Mouse (Mus musculus) layer of hippocampus, adult 2 months (tissue): ENCODE data around the gene Tuft1. TPM values are rescaled to one million over a fixed set of nuclear protein-coding genes. Genes with fewer than 3 reads are reported as not detected.

Experiments
- DNase-seq, 2 experiments: peaks; one replicate each; pipeline ENCODE4 v3.0.0; 2022; ENCODE audit warnings: low spot score in 2 of 2
- H3K27ac ChIP-seq: fragments of 200-600 bp; 2 replicates; pipeline ENCODE4 v1.8.1; 2022
- H3K4me3 ChIP-seq: fragments of 200-600 bp; 2 replicates; pipeline ENCODE4 v1.8.1; 2022; ENCODE audit warnings: mild to moderate bottlenecking
- CTCF ChIP-seq: fragments of 200-600 bp; conservative IDR thresholded peaks from 2 replicates; pipeline ENCODE4 v1.8.1; 2022; ENCODE audit warnings: antibody characterized with exemption, mild to moderate bottlenecking, moderate library complexity
- total RNA-seq, 2 experiments: library from RNA; stranded (reverse); gene quantifications; 2 replicates each; pipeline ENCODE4 v1.2.3; 2021

Gene Tuft1
- total RNA-seq, 2 experiments from 2014 or later = 2.4 to 2.8 TPM

DNA sequence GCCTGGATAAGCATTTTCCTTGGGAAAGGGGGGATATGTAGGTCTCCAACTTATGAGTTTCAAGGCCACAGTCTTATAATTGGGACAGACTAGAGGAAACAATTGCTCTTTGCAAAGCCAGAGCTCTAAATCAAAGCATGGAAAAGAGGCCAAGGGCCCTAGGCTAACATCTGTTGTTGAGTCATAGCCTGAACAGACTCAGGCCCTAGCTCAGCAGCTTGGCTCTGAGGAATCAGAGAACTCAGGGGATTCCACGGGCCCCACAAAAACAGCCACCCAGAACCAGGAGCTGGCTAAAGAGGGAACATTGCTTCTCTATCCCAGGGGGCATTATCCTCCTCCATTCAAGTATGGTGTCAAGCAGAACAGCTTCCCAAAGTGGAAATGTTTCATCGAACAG lies 48.1 kb downstream of the Tuft1 start:
- Histone ChIP-seq H3K4me3 (no peak overlapping the region), H3K27ac (peak overlapping the region; percentile 60)
- TF ChIP-seq CTCF = no peak
- DNase-seq = no peak

DNA sequence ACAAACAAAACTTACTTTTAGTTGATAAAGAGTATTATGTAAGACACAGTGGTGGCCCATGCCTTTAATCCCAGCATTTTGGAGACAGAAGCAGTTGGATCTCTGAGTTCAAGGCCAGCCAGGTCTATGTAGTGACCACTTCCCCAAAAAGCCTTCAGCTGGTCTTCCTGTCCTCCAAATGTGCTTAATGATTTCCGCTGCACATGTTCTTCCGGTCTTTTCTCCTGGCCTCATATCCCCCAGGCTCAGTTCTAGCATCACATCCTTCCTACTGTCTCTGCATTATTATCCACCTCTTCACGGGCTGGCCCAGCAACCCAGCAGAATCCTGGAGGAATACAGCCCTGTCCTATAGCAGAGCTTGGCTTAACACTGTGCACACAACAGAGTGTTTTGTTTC lies 49.1 kb downstream of the Tuft1 start:
- no peak overlapping the region for H3K4me3 ChIP-seq
- no peak for DNase-seq
- H3K27ac ChIP-seq = no peak overlapping the region
- no peak for TF ChIP-seq CTCF

DNA sequence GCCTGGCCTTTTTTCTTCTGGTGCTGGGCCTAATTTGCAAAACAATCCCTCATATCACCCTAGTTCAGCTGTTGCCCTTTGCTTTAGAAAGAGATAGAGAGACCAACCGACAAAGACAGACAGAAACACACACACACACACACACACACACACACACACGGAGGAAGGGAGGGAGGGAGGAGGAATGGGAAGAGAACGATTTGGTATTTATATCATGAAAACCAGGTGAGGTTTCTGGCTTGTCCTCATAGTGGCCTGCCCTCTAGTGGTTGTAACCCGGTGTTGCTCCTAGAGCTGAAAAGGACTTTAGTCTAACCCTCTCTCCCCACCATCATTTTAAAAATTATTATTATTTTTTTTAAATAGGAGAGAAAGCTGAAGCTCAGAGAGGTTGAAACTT lies 56.7 kb downstream of the Tuft1 start:
- peak in 1 of 2 experiments; percentile 58 for DNase-seq
- H3K4me3 ChIP-seq = no peak overlapping the region
- H3K27ac ChIP-seq = no peak overlapping the region
- peak; percentile 84 for TF ChIP-seq CTCF

DNA sequence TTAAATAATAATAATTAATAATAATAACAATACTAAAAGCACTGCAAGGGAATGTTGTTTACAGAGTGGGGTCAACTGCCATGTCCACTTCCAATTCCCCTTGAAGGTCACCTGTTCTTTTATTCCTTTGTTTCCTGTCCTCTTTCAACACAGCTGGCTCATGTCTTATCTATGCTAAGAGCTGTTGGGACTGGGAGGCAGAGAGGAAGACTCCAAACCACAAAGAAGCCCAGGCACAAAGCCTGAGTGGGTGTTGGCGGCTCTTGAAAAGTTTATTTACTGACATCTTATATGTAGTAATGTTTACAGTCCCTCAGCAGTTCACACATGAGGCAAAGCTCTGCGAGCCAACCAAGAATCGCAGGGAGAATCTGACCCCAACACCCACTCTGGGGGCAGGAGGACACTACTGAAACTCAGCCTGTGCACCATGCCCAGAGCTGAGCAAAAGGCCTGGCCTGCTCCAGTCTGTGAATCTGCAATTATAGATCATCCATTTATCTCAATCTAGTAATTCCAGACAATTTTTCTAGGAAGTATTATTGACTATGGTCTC lies 61.4 kb downstream of the Tuft1 start:
- no peak for TF ChIP-seq CTCF
- no peak overlapping the region for H3K27ac ChIP-seq
- H3K4me3 ChIP-seq = no peak overlapping the region
- no peak for DNase-seq

DNA sequence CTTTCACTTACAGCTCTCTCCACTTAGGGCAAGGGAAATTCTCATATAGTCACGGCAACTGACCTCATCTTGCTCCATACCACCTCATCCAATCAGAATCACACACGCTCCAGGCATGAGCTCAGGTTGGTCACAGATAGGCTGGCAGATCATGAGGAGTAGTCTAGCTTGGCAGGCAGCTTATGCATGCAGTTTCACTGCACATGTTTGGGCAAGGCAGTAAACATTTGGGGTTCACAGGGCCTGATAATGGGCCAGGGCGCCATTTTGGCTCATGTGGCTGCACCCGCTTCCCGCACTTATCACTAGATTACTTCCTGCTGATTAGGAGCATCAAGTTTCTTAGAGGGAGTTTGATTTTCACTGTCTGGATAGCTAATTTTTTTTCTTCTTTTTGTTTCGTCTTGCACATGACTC lies 62.8 kb downstream of the Tuft1 start:
- no peak for TF ChIP-seq CTCF
- H3K4me3 ChIP-seq = no peak overlapping the region
- no peak overlapping the region for H3K27ac ChIP-seq
- DNase-seq = no peak

DNA sequence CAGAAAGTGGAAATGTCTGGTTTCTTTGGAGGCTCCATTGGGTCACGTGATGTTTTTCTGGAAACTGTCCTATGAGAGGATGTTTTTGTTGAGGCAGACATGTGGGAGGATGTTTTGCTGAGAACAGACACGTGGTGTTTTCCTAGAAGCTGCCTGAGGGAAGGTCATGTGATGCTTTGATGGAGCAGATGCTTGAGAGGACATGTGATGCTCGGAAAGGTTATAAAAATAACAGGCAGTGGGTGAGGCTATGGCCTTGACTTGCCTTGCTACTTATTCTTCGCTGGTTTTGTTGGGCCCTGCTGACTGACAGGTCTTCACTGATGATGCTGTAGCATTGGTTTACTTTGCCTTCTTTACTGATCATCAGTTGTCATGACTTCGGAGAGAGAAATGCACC lies 67.6 kb downstream of the Tuft1 start:
- Histone ChIP-seq H3K4me3 (no peak overlapping the region), H3K27ac (no peak overlapping the region)
- TF ChIP-seq CTCF = no peak
- no peak for DNase-seq

DNA sequence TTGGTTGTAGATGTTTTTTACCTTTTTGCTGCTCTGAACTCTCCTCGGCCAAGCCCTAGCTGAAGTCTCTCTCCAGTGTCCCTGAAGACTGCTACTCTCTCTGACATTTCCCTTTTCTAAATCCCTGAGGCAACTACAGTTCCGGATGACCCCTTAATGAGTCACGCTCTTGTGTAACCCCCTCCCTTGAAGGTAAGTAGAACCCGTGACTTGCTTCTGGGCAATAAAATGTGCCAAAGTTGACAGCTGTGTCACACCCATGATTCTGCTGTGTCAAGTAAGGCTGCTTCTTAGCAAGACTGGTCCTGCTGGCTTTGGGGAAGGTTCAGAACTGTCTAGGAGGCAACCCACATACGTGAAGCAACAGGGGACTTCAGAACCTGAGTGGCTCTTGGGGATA lies 70.7 kb downstream of the Tuft1 start:
- Histone ChIP-seq H3K27ac (no peak overlapping the region), H3K4me3 (no peak overlapping the region)
- TF ChIP-seq CTCF = no peak
- no peak for DNase-seq

DNA sequence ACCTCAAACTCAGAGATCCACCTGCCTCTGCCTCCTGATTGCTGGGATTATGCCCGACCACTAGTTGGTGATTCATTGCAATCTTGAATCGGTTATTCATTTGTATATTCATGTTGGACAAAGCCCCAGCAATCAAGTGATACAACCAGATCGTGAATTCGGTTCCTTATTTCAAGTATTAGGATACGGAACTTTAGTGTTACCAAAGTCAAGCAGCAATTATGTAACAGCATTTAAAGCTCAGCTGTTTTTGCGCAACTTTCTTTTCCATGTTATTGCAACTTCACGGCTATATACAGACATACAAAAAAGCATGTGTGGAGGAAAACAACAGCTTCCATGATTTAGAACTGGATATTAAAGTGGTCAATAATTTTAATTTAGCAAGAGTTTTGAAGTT lies 75.7 kb downstream of the Tuft1 start:
- TF ChIP-seq CTCF = peak; percentile 20; the same call in 1 of the 2 replicates
- no peak for DNase-seq
- H3K4me3 ChIP-seq = peak overlapping the region; percentile 96
- H3K27ac ChIP-seq = peak overlapping the region; percentile 99

DNA sequence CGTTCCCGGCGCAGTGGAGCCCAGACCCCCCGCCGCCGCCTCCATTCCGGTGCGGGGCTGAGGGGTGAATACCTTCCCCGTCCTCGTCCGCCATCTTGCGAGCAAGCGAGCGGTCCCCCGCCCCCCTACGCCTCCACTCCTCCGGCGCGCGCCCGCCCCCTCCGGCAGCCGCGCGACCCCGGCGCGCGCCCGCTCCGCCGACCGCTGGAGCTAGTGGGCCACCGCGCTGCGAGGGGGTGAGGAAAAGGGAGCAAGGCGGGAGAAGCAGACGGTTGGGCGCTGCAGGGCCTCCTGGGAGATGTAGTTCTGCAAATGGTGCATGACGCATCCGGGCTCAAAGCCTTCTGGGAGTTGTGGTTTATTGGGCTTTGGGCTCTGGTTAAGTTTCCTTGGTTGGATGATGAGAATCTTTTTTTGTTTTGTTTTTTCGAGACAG lies 76.2 kb downstream of the Tuft1 start, which contains the start of gene Snx27:
Gene Snx27 (minus strand): TSS at position 261 of the 436 bp plus-strand sequence.
- peak within 1 kb of the TSS; percentile 96 for H3K4me3 ChIP-seq
- DNase-seq = peak; percentile 88 to 95
- TF ChIP-seq CTCF = no peak

DNA sequence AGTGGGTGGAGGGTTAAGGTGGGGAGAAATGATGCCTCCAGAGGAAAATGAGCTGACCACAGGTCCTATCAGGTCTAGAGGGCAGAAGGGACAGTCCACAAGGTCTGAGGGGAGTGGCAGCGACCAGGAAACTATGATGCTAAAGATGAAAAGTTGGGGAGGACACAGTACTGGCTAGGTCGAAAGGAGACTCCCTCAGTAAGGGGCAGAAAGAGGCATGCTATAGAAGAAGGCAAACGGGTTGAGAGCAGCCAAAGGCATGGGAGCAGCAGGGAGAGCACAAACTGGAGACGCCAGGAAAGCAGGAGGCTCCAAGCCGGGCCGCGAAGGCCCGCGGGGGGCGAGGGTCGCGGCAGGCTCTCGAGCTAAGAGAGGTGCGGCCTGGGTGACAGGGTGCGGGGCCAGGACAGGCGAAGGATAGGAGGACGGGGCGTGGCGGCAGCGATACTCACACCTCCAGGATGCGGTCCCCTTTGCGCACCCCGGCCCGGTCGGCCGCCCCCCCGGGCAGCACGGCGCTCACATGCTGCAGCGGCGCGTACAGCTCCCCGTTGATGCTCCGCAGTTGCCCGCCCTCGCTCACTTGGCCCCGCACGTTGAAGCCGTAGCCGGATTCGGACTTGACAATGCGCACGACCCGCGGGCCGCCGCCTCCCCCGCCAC lies 76.7 kb downstream of the Tuft1 start:
- Histone ChIP-seq H3K27ac (peak overlapping the region; percentile 99), H3K4me3 (peak overlapping the region; percentile 96)
- peak in 1 of 2 experiments; percentile 57 for DNase-seq
- TF ChIP-seq CTCF = no peak

More for the DNA sequence above, 76.2 kb downstream of the Tuft1 start, which contains the start of gene Snx27:
- peak within 1 kb of the TSS; percentile 99 for H3K27ac ChIP-seq

DNA sequence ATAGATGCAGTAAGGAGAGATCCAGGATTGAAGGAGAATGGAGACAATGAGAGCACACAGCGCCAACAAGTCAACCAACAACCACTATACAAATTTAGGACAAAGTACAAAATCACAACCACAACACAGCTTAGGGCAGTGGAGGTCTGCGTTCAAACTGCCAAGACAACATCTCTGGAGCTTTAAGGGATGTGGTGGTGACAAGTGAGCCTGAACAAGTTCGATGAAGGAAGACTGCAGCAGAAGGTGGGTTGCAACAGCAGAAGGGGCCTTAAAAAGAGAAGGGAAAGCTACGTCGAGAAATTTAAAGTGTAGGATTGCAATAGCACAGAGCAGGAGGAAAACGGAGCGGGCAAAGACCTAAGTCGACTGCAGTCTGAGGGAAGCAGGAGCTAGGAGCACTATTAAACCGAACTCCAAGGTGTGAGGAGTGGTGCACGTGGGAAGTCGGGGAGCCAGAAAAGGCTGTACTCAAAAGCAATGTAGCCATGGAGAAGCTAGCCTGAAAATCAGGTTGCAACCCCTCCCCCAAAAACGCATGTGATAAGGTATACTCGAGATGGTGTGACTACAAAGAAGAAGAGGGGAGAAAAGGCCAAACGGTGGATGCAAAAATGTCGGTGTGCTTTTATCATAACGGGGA lies 77.4 kb downstream of the Tuft1 start:
- DNase-seq = peak in 1 of 2 experiments; percentile 19
- Histone ChIP-seq H3K4me3 (peak overlapping the region; percentile 96), H3K27ac (peak overlapping the region; percentile 99)
- no peak for TF ChIP-seq CTCF

DNA sequence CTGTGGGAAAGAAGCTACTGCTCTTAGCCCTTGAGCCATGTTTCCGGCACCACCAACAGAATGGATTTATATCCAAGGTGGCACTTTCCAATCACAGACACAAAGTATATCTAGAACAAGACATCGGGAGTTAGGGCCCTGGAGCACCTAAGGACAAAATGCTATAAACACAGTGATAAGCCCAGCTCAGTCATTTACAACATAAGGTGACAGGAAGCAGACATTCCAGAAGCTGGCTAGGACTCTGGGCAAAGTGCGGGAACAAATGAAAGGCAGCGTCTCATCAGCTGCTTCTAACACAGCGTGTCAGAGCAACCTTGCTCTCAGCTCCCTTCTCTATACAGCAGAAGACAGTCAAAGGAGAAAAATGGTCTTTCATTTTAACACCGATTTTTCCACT lies 84.2 kb downstream of the Tuft1 start:
- no peak for TF ChIP-seq CTCF
- Histone ChIP-seq H3K27ac (no peak overlapping the region), H3K4me3 (no peak overlapping the region)
- DNase-seq = no peak

DNA sequence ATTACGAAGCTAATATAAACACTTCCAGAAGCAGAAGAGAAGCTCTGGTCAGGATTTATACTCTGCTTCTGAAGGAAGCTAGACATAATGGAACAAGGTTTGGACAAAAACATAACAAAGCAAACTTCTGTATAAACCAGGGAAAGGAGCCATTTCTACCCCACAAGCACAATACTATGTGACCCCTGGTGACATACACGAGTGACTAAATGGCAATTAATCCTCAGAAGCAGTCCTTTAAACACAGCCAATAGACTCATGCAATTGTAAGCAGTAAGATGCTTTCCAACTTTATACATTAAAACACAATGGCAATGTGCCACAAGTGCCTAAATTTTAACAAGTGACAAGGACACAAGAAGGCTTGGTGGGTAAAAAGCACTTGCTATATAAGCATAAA lies 91.4 kb downstream of the Tuft1 start:
- no peak for DNase-seq
- no peak for TF ChIP-seq CTCF

DNA sequence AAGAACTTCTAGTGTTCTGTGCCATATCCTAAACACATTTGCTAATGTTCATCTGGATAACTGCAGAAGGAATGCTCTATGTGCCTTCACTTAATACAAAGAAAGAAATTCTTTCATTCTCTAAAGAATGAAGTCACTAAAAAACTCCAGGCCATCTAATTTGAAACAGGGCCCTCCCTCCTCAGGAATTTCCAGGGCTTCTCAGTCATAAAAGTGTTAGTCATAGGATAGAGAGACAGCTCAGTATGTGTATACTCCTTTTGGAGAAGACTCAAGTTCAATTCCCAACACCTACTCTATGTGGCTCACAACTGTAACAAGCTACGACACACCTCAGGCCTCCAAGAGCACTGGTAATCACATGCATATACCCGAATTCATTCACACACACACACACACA lies 93.1 kb downstream of the Tuft1 start:
- no peak overlapping the region for H3K4me3 ChIP-seq
- TF ChIP-seq CTCF = no peak
- no peak overlapping the region for H3K27ac ChIP-seq
- no peak for DNase-seq

More for the DNA sequence above, 91.4 kb downstream of the Tuft1 start:
- Histone ChIP-seq H3K4me3 (no peak overlapping the region), H3K27ac (no peak overlapping the region)
